Mouse (Mus musculus) layer of hippocampus, postnatal 10 days (tissue): ENCODE data around the gene Scube3. TPM values are rescaled to one million over a fixed set of nuclear protein-coding genes. Genes with fewer than 3 reads are reported as not detected.

Source experiments
- DNase-seq, 2 experiments: peaks; one replicate each; pipeline ENCODE4 v3.0.0; 2021; ENCODE audit warnings: low spot score in 2 of 2
- total RNA-seq, 2 experiments: library from RNA; stranded (reverse); gene quantifications; 2 replicates each; pipeline ENCODE4 v1.2.3; 2021

The Scube3 gene
- total RNA-seq, 2 experiments from 2014 or later, result 2.5 to 3.5 TPM

GRCm38 (mm10) chr17:28131156-28131555 is 10.8 kb upstream of the Scube3 start:
- no peak for DNase-seq

GRCm38 (mm10) chr17:28133193-28133592 is 8.7 kb upstream of the Scube3 start:
- peak; percentile 80 to 82 for DNase-seq

- DNase-seq, result no peak
These were observed 6.4 kb upstream of the Scube3 start for GRCm38 (mm10) chr17:28135496-28135895.

GRCm38 (mm10) chr17:28136266-28136665 is 5.7 kb upstream of the Scube3 start:
- DNase-seq, result no peak

- no peak for DNase-seq
These were observed 3.9 kb upstream of the Scube3 start for GRCm38 (mm10) chr17:28138013-28138412.

GRCm38 (mm10) chr17:28138685-28139084 is 3.3 kb upstream of the Scube3 start:
- no peak for DNase-seq

- DNase-seq, result no peak
These were observed 1.3 kb upstream of the Scube3 start for GRCm38 (mm10) chr17:28140431-28141204.

- no peak for DNase-seq
These were observed 713 bp upstream of the Scube3 start for GRCm38 (mm10) chr17:28141205-28141650.

GRCm38 (mm10) chr17:28142700-28143610 is 1.0 kb downstream of the Scube3 start:
- no peak for DNase-seq

GRCm38 (mm10) chr17:28143751-28144150 is 1.8 kb downstream of the Scube3 start:
- DNase-seq, result no peak

GRCm38 (mm10) chr17:28144241-28144640 is 2.3 kb downstream of the Scube3 start:
- DNase-seq, result no peak

- no peak for DNase-seq
These were observed 6.3 kb downstream of the Scube3 start for GRCm38 (mm10) chr17:28148288-28148687.

- DNase-seq, result no peak
These were observed 7.8 kb downstream of the Scube3 start for GRCm38 (mm10) chr17:28149734-28150133.

- no peak for DNase-seq
These were observed 8.5 kb downstream of the Scube3 start for GRCm38 (mm10) chr17:28150456-28150855.

- no peak for DNase-seq
These were observed 11.2 kb downstream of the Scube3 start for GRCm38 (mm10) chr17:28153095-28153494.

GRCm38 (mm10) chr17:28154970-28155369 is 13.0 kb downstream of the Scube3 start:
- no peak for DNase-seq

- DNase-seq, result no peak
These were observed 18.4 kb downstream of the Scube3 start for GRCm38 (mm10) chr17:28160361-28160760.

GRCm38 (mm10) chr17:28161310-28161881 is 19.5 kb downstream of the Scube3 start:
- no peak for DNase-seq

- DNase-seq, result peak; percentile 85 to 87
These were observed 21.7 kb downstream of the Scube3 start for GRCm38 (mm10) chr17:28163666-28164065.

- DNase-seq, result no peak
These were observed 28.7 kb downstream of the Scube3 start for GRCm38 (mm10) chr17:28170460-28171305.

GRCm38 (mm10) chr17:28172690-28173089 is 30.7 kb downstream of the Scube3 start:
- no peak for DNase-seq
